15 mouse cellular contexts compared by ENCODE assay signal in genomic region chr14:75819341-75819740, GRCm38 (mm10).
"Had no signal": no experiment of that assay in that cellular context is flagged by ENCODE, and none has a peak within 500 bp of the region (broad histone marks: within the 10 kb centered on the region; RNA-seq: fewer than 3 reads in every experiment).

No protein-coding gene starts in this region.

- H3K9ac ChIP-seq: liver, embryonic 15.5 days; liver, postnatal 0 days; lung, embryonic 15.5 days; midbrain, embryonic 12.5 days; neural tube, embryonic 12.5 days; stomach, embryonic 15.5 days had no signal

- H3K4me3 ChIP-seq: liver, embryonic 15.5 days; lung, embryonic 15.5 days; midbrain, embryonic 10.5 days; midbrain, embryonic 12.5 days; neural tube, embryonic 12.5 days; stomach, embryonic 15.5 days had no signal

- H3K27ac ChIP-seq: liver, embryonic 15.5 days; lung, embryonic 15.5 days; midbrain, embryonic 10.5 days; midbrain, embryonic 12.5 days; neural tube, embryonic 12.5 days; stomach, embryonic 15.5 days; stomach, postnatal 0 days had no signal

- DNase-seq: midbrain, embryonic 14.5 days; retina, postnatal 1 day; right cerebral cortex, adult 18-20 months; right cerebral cortex, postnatal 25 days; thymus, adult 2 months; thymus, postnatal 25 days; thymus, postnatal 4 days had no signal

- H3K36me3 ChIP-seq: liver, embryonic 15.5 days; lung, embryonic 15.5 days; midbrain, embryonic 10.5 days; midbrain, embryonic 12.5 days; neural tube, embryonic 12.5 days; stomach, embryonic 15.5 days had no signal

- H3K4me1 ChIP-seq: liver, embryonic 15.5 days; lung, embryonic 15.5 days; midbrain, embryonic 10.5 days; midbrain, embryonic 12.5 days; neural tube, embryonic 12.5 days; stomach, embryonic 15.5 days had no signal

- H3K27me3 ChIP-seq: lung, embryonic 15.5 days; midbrain, embryonic 12.5 days; neural tube, embryonic 12.5 days; stomach, embryonic 15.5 days had no signal

- H3K4me2 ChIP-seq: liver, embryonic 15.5 days; lung, embryonic 15.5 days; midbrain, embryonic 12.5 days; neural tube, embryonic 12.5 days; stomach, embryonic 15.5 days had no signal

- H3K9me3 ChIP-seq: liver, embryonic 15.5 days; lung, embryonic 15.5 days; midbrain, embryonic 10.5 days; midbrain, embryonic 12.5 days; neural tube, embryonic 12.5 days; stomach, embryonic 15.5 days had no signal
